Mouse (Mus musculus): Measurements from ENCODE around the gene Vopp1. TPM values are rescaled to one million over a fixed set of nuclear protein-coding genes. Genes with fewer than 3 reads are reported as not detected.

Gene Vopp1
- polyA plus RNA-seq, 1 experiment from 2014 or later: 46.5 TPM

GRCm38 (mm10) chr6:57770467-57771190, 54.3 kb downstream of the Vopp1 start:
- no peak overlapping the region for H3K9ac ChIP-seq
- H3K27ac ChIP-seq: no peak overlapping the region
- WGBS: 88% methylated on average over 1 of the region's 1 CpGs
- peaks cover 19% of the 10 kb centered on the region; the same call in 1 of the 2 replicates for H3K36me3 ChIP-seq
- no peak for ATAC-seq (ENCODE audit: insufficient number of reproducible peaks, low FRiP score, low TSS enrichment, low read depth)
- no peak overlapping the region for H3K4me2 ChIP-seq
- no peak overlapping the region for H3K4me3 ChIP-seq
- no peaks in the 10 kb centered on the region for H3K4me1 ChIP-seq
- H3K27me3 ChIP-seq: no peaks in the 10 kb centered on the region
- H3K9me3 ChIP-seq: no peaks in the 10 kb centered on the region

GRCm38 (mm10) chr6:57768948-57769525, 55.9 kb downstream of the Vopp1 start:
- ATAC-seq (ENCODE audit: insufficient number of reproducible peaks, low FRiP score, low TSS enrichment, low read depth): no peak
- no peak overlapping the region for H3K27ac ChIP-seq
- H3K27me3 ChIP-seq: no peaks in the 10 kb centered on the region
- H3K9me3 ChIP-seq: no peaks in the 10 kb centered on the region
- no peak overlapping the region for H3K4me3 ChIP-seq
- no peak overlapping the region for H3K9ac ChIP-seq
- H3K36me3 ChIP-seq: peaks cover 14% of the 10 kb centered on the region; the same call in 1 of the 2 replicates
- H3K4me1 ChIP-seq: no peaks in the 10 kb centered on the region
- no peak overlapping the region for H3K4me2 ChIP-seq
- WGBS: 86% methylated on average over 7 of the region's 7 CpGs

- Histone ChIP-seq H3K27ac (no peak overlapping the region), H3K4me2 (no peak overlapping the region), H3K27me3 (no peaks in the 10 kb centered on the region), H3K9ac (no peak overlapping the region), H3K36me3 (peaks cover 6% of the 10 kb centered on the region; the same call in 1 of the 2 replicates), H3K4me1 (no peaks in the 10 kb centered on the region), H3K4me3 (no peak overlapping the region), H3K9me3 (no peaks in the 10 kb centered on the region)
- WGBS: 77% methylated on average over 8 of the region's 8 CpGs
- no peak for ATAC-seq (ENCODE audit: insufficient number of reproducible peaks, low FRiP score, low TSS enrichment, low read depth)
Observed at GRCm38 (mm10) chr6:57767112-57767868, 57.7 kb downstream of the Vopp1 start.

GRCm38 (mm10) chr6:57766287-57766686, 58.7 kb downstream of the Vopp1 start:
- peaks cover 6% of the 10 kb centered on the region; the same call in 1 of the 2 replicates for H3K36me3 ChIP-seq
- no peaks in the 10 kb centered on the region for H3K27me3 ChIP-seq
- ATAC-seq (ENCODE audit: insufficient number of reproducible peaks, low FRiP score, low TSS enrichment, low read depth): no peak
- 100% methylated on average over 1 of the region's 1 CpGs for WGBS
- no peaks in the 10 kb centered on the region for H3K9me3 ChIP-seq
- H3K4me3 ChIP-seq: no peak overlapping the region
- no peaks in the 10 kb centered on the region for H3K4me1 ChIP-seq
- no peak overlapping the region for H3K9ac ChIP-seq
- no peak overlapping the region for H3K4me2 ChIP-seq
- H3K27ac ChIP-seq: no peak overlapping the region

GRCm38 (mm10) chr6:57765095-57765878, 59.7 kb downstream of the Vopp1 start:
- Histone ChIP-seq H3K9me3 (no peaks in the 10 kb centered on the region), H3K36me3 (peaks cover 11% of the 10 kb centered on the region; the same call in 1 of the 2 replicates), H3K4me2 (no peak overlapping the region), H3K4me1 (no peaks in the 10 kb centered on the region), H3K27me3 (no peaks in the 10 kb centered on the region), H3K9ac (no peak overlapping the region), H3K4me3 (no peak overlapping the region), H3K27ac (no peak overlapping the region)
- WGBS: 43% methylated on average over 3 of the region's 3 CpGs
- no peak for ATAC-seq (ENCODE audit: insufficient number of reproducible peaks, low FRiP score, low TSS enrichment, low read depth)

GRCm38 (mm10) chr6:57763054-57763453, 61.9 kb downstream of the Vopp1 start:
- H3K4me2 ChIP-seq: no peak overlapping the region
- H3K4me3 ChIP-seq: no peak overlapping the region
- H3K36me3 ChIP-seq: peaks cover 8% of the 10 kb centered on the region; the same call in 1 of the 2 replicates
- no peaks in the 10 kb centered on the region for H3K27me3 ChIP-seq
- H3K9ac ChIP-seq: no peak overlapping the region
- no peak for ATAC-seq (ENCODE audit: insufficient number of reproducible peaks, low FRiP score, low TSS enrichment, low read depth)
- no peak overlapping the region for H3K27ac ChIP-seq
- no peaks in the 10 kb centered on the region for H3K4me1 ChIP-seq
- H3K9me3 ChIP-seq: no peaks in the 10 kb centered on the region

GRCm38 (mm10) chr6:57753962-57754759, 70.8 kb downstream of the Vopp1 start:
- no peaks in the 10 kb centered on the region for H3K4me1 ChIP-seq
- no peaks in the 10 kb centered on the region for H3K27me3 ChIP-seq
- ATAC-seq (ENCODE audit: insufficient number of reproducible peaks, low FRiP score, low TSS enrichment, low read depth): no peak
- 94% methylated on average over 9 of the region's 9 CpGs for WGBS
- no peak overlapping the region for H3K9ac ChIP-seq
- H3K27ac ChIP-seq: no peak overlapping the region
- H3K4me2 ChIP-seq: no peak overlapping the region
- no peak overlapping the region for H3K4me3 ChIP-seq
- no peaks in the 10 kb centered on the region for H3K9me3 ChIP-seq
- peaks cover 19% of the 10 kb centered on the region for H3K36me3 ChIP-seq

GRCm38 (mm10) chr6:57745748-57746129, 79.2 kb downstream of the Vopp1 start:
- H3K4me2 ChIP-seq: no peak overlapping the region
- no peak overlapping the region for H3K9ac ChIP-seq
- no peak overlapping the region for H3K4me3 ChIP-seq
- H3K27me3 ChIP-seq: no peaks in the 10 kb centered on the region
- H3K27ac ChIP-seq: no peak overlapping the region
- WGBS: 92% methylated on average over 2 of the region's 2 CpGs
- no peaks in the 10 kb centered on the region for H3K9me3 ChIP-seq
- no peaks in the 10 kb centered on the region for H3K4me1 ChIP-seq
- ATAC-seq (ENCODE audit: insufficient number of reproducible peaks, low FRiP score, low TSS enrichment, low read depth): no peak
- H3K36me3 ChIP-seq: no peaks in the 10 kb centered on the region

- H3K9me3 ChIP-seq: no peaks in the 10 kb centered on the region
- no peak overlapping the region for H3K27ac ChIP-seq
- H3K4me2 ChIP-seq: no peak overlapping the region
- H3K9ac ChIP-seq: no peak overlapping the region
- no peaks in the 10 kb centered on the region for H3K27me3 ChIP-seq
- no peak for ATAC-seq (ENCODE audit: insufficient number of reproducible peaks, low FRiP score, low TSS enrichment, low read depth)
- no peaks in the 10 kb centered on the region for H3K4me1 ChIP-seq
- H3K4me3 ChIP-seq: no peak overlapping the region
- H3K36me3 ChIP-seq: no peaks in the 10 kb centered on the region
- WGBS: 88% methylated on average over 4 of the region's 4 CpGs
Observed at GRCm38 (mm10) chr6:57744974-57745747, 79.8 kb downstream of the Vopp1 start.

GRCm38 (mm10) chr6:57744123-57744522, 80.8 kb downstream of the Vopp1 start:
- Histone ChIP-seq H3K4me2 (no peak overlapping the region), H3K9ac (no peak overlapping the region), H3K36me3 (no peaks in the 10 kb centered on the region), H3K4me1 (no peaks in the 10 kb centered on the region), H3K9me3 (no peaks in the 10 kb centered on the region), H3K27me3 (no peaks in the 10 kb centered on the region), H3K27ac (no peak overlapping the region), H3K4me3 (no peak overlapping the region)
- WGBS: 87% methylated on average over 2 of the region's 2 CpGs
- no peak for ATAC-seq (ENCODE audit: insufficient number of reproducible peaks, low FRiP score, low TSS enrichment, low read depth)

Data from limb, embryonic 15.5 days (tissue).